Mouse (Mus musculus) hindbrain, embryonic 13.5 days (tissue): ENCODE measurements at regions not wholly inside any gene's neighbourhood (a gene's known extent, or its start where the extent isn't known, plus 50 kb on each side); places are given as distances from the start of the nearest gene placed in this dataset.

ENCODE experiments used
- ATAC-seq: fragments of 200-750 bp; cut with Nextera tagmentation; 2 replicates; pipeline ENCODE4 v1.8.0; 2017; ENCODE audit warnings: moderate TSS enrichment; ENCODE audit not compliant: low FRiP score
- H3K27ac ChIP-seq: fragments of 300-500 bp; sonication (generic); 2 replicates; pipeline ENCODE4 v1.5.1; 2015; ENCODE audit warnings: inconsistent platforms, mild to moderate bottlenecking, moderate library complexity
- H3K27me3 ChIP-seq: fragments of 300-500 bp; sonication (generic); 2 replicates; pipeline ENCODE4 v1.6.1; 2015; ENCODE audit warnings: mild to moderate bottlenecking, inconsistent platforms
- H3K36me3 ChIP-seq: fragments of 300-500 bp; sonication (generic); 2 replicates; pipeline ENCODE4 v1.6.1; 2015; ENCODE audit warnings: mild to moderate bottlenecking, inconsistent platforms
- H3K4me1 ChIP-seq: fragments of 300-500 bp; sonication (generic); replicated peaks from 2 replicates; pipeline ENCODE4 v1.6.1; 2015; ENCODE audit warnings: inconsistent platforms
- H3K4me2 ChIP-seq: fragments of 300-500 bp; sonication (generic); 2 replicates; pipeline ENCODE4 v1.6.1; 2015; ENCODE audit warnings: inconsistent platforms, mild to moderate bottlenecking, moderate library complexity
- H3K4me3 ChIP-seq: fragments of 300-500 bp; sonication (generic); 2 replicates; pipeline ENCODE4 v1.5.1; 2015; ENCODE audit warnings: mild to moderate bottlenecking, inconsistent platforms
- H3K9ac ChIP-seq: fragments of 300-500 bp; sonication (generic); 2 replicates; pipeline ENCODE4 v1.6.1; 2015; ENCODE audit warnings: mild to moderate bottlenecking, inconsistent platforms
- H3K9me3 ChIP-seq: fragments of 300-500 bp; sonication (generic); 2 replicates; pipeline ENCODE4 v1.6.1; 2016; ENCODE audit warnings: inconsistent platforms
- WGBS: fragments of 180-500 bp; shearing (Covaris S2); methylation state at CpG from one replicate; pipeline ENCODE4 v1.1.7; 2015; 5-methylcytosine and 5-hydroxymethylcytosine counted together

- Histone ChIP-seq H3K27me3 (no peaks in the 10 kb centered on the region), H3K9ac (no peak overlapping the region), H3K4me2 (no peak overlapping the region), H3K4me3 (no peak overlapping the region), H3K9me3 (no peaks in the 10 kb centered on the region), H3K4me1 (peaks cover 5% of the 10 kb centered on the region; the same call in 1 of the 2 replicates), H3K36me3 (no peaks in the 10 kb centered on the region), H3K27ac (no peak overlapping the region; the same call in 1 of the 2 replicates)
- WGBS: 70% methylated on average over 5 of the region's 5 CpGs
- ATAC-seq: no peak
Observed at GRCm38 (mm10) chr12:27724619-27725200, 382.3 kb upstream of the Sox11 start.

GRCm38 (mm10) chr12:27680459-27680858 is 338.1 kb upstream of the Sox11 start:
- Histone ChIP-seq H3K4me3 (no peak overlapping the region), H3K9me3 (no peaks in the 10 kb centered on the region), H3K4me2 (no peak overlapping the region), H3K27me3 (no peaks in the 10 kb centered on the region), H3K9ac (no peak overlapping the region), H3K4me1 (no peaks in the 10 kb centered on the region), H3K27ac (no peak overlapping the region), H3K36me3 (no peaks in the 10 kb centered on the region)
- ATAC-seq: no peak

DNA sequence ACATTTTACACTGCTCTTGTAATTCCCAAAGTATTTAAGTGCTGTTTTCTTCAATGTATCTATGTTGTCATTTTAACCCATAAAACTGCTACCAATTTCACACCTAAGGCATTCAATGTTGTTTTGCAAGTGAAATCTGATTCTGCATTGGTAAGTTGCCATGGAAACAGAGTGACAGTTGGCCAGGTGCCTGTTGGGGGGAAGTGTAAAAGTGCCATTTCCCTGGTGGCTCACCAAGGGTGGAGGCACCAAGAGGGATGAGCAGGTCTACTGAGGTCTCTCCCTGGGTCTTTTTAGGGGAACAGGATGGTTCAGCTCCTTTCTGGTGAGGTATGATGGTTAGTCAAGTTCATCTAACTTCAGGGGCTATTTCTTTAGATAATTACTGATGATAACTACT is 331.0 kb upstream of the Sox11 start:
- H3K9me3 ChIP-seq: no peaks in the 10 kb centered on the region
- ATAC-seq: no peak
- H3K4me1 ChIP-seq: peaks cover 16% of the 10 kb centered on the region
- H3K27me3 ChIP-seq: no peaks in the 10 kb centered on the region
- H3K9ac ChIP-seq: no peak overlapping the region
- no peak overlapping the region for H3K4me2 ChIP-seq
- H3K27ac ChIP-seq: no peak overlapping the region
- no peak overlapping the region for H3K4me3 ChIP-seq
- no peaks in the 10 kb centered on the region for H3K36me3 ChIP-seq

GRCm38 (mm10) chr12:27670650-27671084 is 328.3 kb upstream of the Sox11 start:
- Histone ChIP-seq H3K4me2 (no peak overlapping the region), H3K9me3 (no peaks in the 10 kb centered on the region), H3K36me3 (no peaks in the 10 kb centered on the region), H3K4me3 (no peak overlapping the region), H3K4me1 (peaks cover 16% of the 10 kb centered on the region), H3K27ac (no peak overlapping the region), H3K9ac (no peak overlapping the region), H3K27me3 (no peaks in the 10 kb centered on the region)
- 27% methylated on average over 9 of the region's 9 CpGs for WGBS
- ATAC-seq: no peak

GRCm38 (mm10) chr12:27670190-27670589 is 327.8 kb upstream of the Sox11 start:
- WGBS: 63% methylated on average over 7 of the region's 7 CpGs
- no peak overlapping the region for H3K27ac ChIP-seq
- no peak for ATAC-seq

DNA sequence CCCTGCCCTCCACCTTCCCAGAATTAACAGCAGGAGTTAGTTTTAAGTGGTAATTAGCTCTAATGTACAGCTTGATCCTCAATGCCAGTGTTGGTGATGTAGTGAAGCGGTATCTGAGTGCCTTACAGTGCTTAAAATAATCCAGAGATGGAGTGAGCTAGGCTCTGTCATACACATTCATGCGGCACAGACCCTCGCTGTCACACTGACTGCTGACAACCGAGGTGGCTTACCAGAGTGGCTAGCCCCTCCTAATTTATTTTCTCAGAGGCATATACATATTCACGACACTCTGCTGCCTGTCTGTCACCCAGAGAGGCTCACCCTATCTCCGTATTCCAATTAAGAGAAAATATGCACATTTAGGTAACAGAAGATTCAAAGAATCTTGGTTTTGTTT is 327.2 kb upstream of the Sox11 start:
- Histone ChIP-seq H3K4me1 (peaks cover 16% of the 10 kb centered on the region), H3K9me3 (no peaks in the 10 kb centered on the region), H3K4me3 (no peak overlapping the region), H3K36me3 (no peaks in the 10 kb centered on the region), H3K27me3 (no peaks in the 10 kb centered on the region), H3K9ac (no peak overlapping the region), H3K27ac (no peak overlapping the region), H3K4me2 (no peak overlapping the region)
- 49% methylated on average over 6 of the region's 6 CpGs for WGBS
- no peak for ATAC-seq

More at GRCm38 (mm10) chr12:27670190-27670589, 327.8 kb upstream of the Sox11 start:
- Histone ChIP-seq H3K27me3 (no peaks in the 10 kb centered on the region), H3K9me3 (no peaks in the 10 kb centered on the region), H3K36me3 (no peaks in the 10 kb centered on the region), H3K4me3 (no peak overlapping the region), H3K4me2 (no peak overlapping the region), H3K4me1 (peaks cover 16% of the 10 kb centered on the region), H3K9ac (no peak overlapping the region)

DNA sequence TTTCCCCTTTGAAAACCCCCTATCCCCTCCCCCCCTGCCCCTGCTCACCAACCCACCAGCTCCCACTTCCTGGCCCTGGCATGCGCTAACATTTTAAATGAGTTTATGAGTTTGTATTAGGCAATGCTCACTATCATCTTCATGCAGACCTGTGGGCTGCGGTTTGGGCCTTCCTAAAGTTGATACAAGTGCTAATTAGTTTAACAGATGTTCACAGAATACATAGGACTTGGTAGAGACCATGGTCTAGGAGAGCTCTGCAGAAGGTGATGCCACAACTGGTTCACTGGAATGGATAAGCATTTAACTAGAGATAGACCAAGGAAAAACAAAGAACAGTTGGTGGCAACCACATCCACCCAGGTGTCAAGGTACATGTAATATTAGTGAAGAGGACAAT is 324.1 kb upstream of the Sox11 start:
- H3K4me2 ChIP-seq: no peak overlapping the region

GRCm38 (mm10) chr12:27663126-27663525 is 320.8 kb upstream of the Sox11 start:
- no peak overlapping the region for H3K9ac ChIP-seq
- no peaks in the 10 kb centered on the region for H3K9me3 ChIP-seq
- no peak overlapping the region for H3K4me3 ChIP-seq
- H3K27me3 ChIP-seq: no peaks in the 10 kb centered on the region
- no peak for ATAC-seq
- H3K27ac ChIP-seq: no peak overlapping the region
- 93% methylated on average over 4 of the region's 4 CpGs for WGBS
- H3K4me2 ChIP-seq: no peak overlapping the region
- H3K36me3 ChIP-seq: no peaks in the 10 kb centered on the region
- H3K4me1 ChIP-seq: 0 out of 2 replicates have a peak, but pooled peaks cover 5% of the 10 kb centered on the region

More for the DNA sequence above, 324.1 kb upstream of the Sox11 start:
- Histone ChIP-seq H3K4me3 (no peak overlapping the region), H3K9ac (no peak overlapping the region), H3K9me3 (no peaks in the 10 kb centered on the region), H3K27me3 (no peaks in the 10 kb centered on the region), H3K27ac (no peak overlapping the region), H3K4me1 (peaks cover 16% of the 10 kb centered on the region), H3K36me3 (no peaks in the 10 kb centered on the region)
- ATAC-seq: no peak
- 81% methylated on average over 2 of the region's 2 CpGs for WGBS

- H3K4me3 ChIP-seq: no peak overlapping the region
- H3K27ac ChIP-seq: no peak overlapping the region
- no peaks in the 10 kb centered on the region for H3K9me3 ChIP-seq
- H3K4me2 ChIP-seq: no peak overlapping the region
- WGBS: 89% methylated on average over 5 of the region's 5 CpGs
- ATAC-seq: no peak
- H3K9ac ChIP-seq: no peak overlapping the region
- H3K4me1 ChIP-seq: 0 out of 2 replicates have a peak, but pooled peaks cover 8% of the 10 kb centered on the region
- H3K27me3 ChIP-seq: no peaks in the 10 kb centered on the region
- no peaks in the 10 kb centered on the region for H3K36me3 ChIP-seq
Observed at GRCm38 (mm10) chr12:27662723-27663122, 320.3 kb upstream of the Sox11 start.

- Histone ChIP-seq H3K4me2 (no peak overlapping the region), H3K9me3 (no peaks in the 10 kb centered on the region), H3K4me3 (no peak overlapping the region), H3K4me1 (0 out of 2 replicates have a peak, but pooled peaks cover 11% of the 10 kb centered on the region), H3K27me3 (no peaks in the 10 kb centered on the region), H3K9ac (no peak overlapping the region), H3K27ac (no peak overlapping the region), H3K36me3 (no peaks in the 10 kb centered on the region)
- WGBS: 86% methylated on average over 4 of the region's 4 CpGs
- ATAC-seq: no peak
Observed at GRCm38 (mm10) chr12:27657536-27657935, 315.2 kb upstream of the Sox11 start.

DNA sequence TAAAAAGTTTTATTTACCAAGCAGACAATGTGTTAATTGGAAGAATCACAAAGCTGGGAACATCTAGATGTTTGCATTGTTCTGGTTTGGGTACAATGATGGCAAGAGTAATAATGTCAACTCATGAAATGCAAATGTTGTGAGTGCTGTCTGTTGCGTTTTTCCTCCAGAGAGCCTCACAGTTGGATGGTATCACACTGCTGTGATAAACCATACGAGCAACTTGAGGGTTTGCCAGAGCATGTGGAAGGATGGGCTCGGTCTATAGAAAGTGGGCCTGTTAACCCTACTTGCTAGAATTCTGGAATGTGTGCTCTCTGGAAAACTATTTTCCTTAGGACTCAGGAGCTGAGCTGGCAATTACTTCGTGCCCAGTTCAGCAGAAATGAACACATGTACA is 311.2 kb upstream of the Sox11 start:
- ATAC-seq: no peak
- WGBS: 78% methylated on average over 4 of the region's 4 CpGs
- no peak overlapping the region for H3K4me2 ChIP-seq

GRCm38 (mm10) chr12:27648602-27649001 is 306.2 kb upstream of the Sox11 start:
- WGBS: 83% methylated on average over 4 of the region's 4 CpGs
- Histone ChIP-seq H3K27ac (no peak overlapping the region), H3K9ac (no peak overlapping the region), H3K9me3 (no peaks in the 10 kb centered on the region), H3K36me3 (no peaks in the 10 kb centered on the region), H3K4me2 (no peak overlapping the region), H3K4me3 (no peak overlapping the region), H3K27me3 (no peaks in the 10 kb centered on the region), H3K4me1 (peaks cover 9% of the 10 kb centered on the region)
- no peak for ATAC-seq

More for the DNA sequence above, 311.2 kb upstream of the Sox11 start:
- H3K4me3 ChIP-seq: no peak overlapping the region
- H3K27ac ChIP-seq: no peak overlapping the region
- no peaks in the 10 kb centered on the region for H3K27me3 ChIP-seq
- 0 out of 2 replicates have a peak, but pooled peaks cover 11% of the 10 kb centered on the region for H3K4me1 ChIP-seq
- no peaks in the 10 kb centered on the region for H3K9me3 ChIP-seq
- no peaks in the 10 kb centered on the region for H3K36me3 ChIP-seq
- H3K9ac ChIP-seq: no peak overlapping the region

GRCm38 (mm10) chr12:27646497-27647307 is 304.3 kb upstream of the Sox11 start:
- peak overlapping the region; percentile 37; the same call in 1 of the 2 replicates for H3K27ac ChIP-seq
- no peaks in the 10 kb centered on the region for H3K27me3 ChIP-seq
- peaks cover 9% of the 10 kb centered on the region for H3K4me1 ChIP-seq
- no peak for ATAC-seq
- no peaks in the 10 kb centered on the region for H3K9me3 ChIP-seq
- no peaks in the 10 kb centered on the region for H3K36me3 ChIP-seq
- WGBS: 60% methylated on average over 11 of the region's 11 CpGs
- H3K9ac ChIP-seq: no peak overlapping the region
- no peak overlapping the region for H3K4me2 ChIP-seq
- H3K4me3 ChIP-seq: no peak overlapping the region
